Mouse (Mus musculus) G1E (cell line): ENCODE measurements around the gene Trex1.

Source experiments
- CTCF ChIP-seq: IDR thresholded peaks from 2 replicates; pipeline ENCODE4 v1.5.1; 2012; ENCODE audit warnings: low read depth, low read length, inconsistent platforms, mixed read lengths
- GATA1 ChIP-seq: IDR thresholded peaks from 2 replicates; pipeline ENCODE4 v1.6.1; 2012; ENCODE audit warnings: borderline replicate concordance, low read length, inconsistent platforms, mixed read lengths
- GATA2 ChIP-seq: IDR thresholded peaks from 2 replicates; pipeline ENCODE4 v1.6.1; 2012; ENCODE audit warnings: low read depth, low read length, inconsistent platforms, borderline replicate concordance
- POLR2AphosphoS5 ChIP-seq: IDR thresholded peaks from 2 replicates; pipeline ENCODE4 v1.6.1; 2012; ENCODE audit warnings: low read depth, low read length, inconsistent platforms; ENCODE audit not compliant: insufficient replicate concordance
- TAL1 ChIP-seq: conservative IDR thresholded peaks from 2 replicates; pipeline ENCODE4 v1.6.1; 2012; ENCODE audit warnings: low read depth, low read length, inconsistent platforms, mixed read lengths

DNA sequence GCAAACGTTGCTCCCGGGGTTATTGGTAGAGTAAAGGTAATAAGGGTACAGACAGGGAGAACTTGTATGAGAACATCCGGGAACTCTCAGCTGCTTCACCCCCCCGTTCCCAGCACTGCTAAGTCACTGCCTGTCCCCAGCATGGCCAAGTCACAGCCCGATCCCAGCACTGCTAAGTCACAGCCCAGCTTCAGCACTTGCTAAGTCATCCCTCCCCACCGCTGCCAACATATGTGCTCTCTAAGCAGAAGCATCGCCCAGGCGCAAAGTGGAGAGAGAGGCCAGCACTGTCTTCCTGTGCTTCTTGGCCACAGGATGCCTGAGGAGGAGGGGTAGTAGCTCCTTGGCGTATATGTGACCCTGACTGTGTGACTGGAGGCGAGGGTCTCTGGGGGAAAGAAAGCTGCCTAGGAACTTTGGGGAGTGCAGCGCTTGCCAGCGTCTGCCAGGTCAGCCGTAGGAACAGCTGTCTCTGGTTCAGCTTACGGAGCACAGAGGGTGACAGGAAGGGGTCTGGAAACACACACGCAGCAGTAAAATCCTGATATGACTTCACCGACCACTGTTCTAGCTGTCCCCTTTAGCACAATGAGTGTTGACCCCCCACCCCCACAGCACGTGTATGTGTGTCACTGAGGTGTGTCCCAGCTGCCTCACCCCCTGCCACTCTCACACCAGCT is 49.8 kb downstream of the Trex1 start:
- TF ChIP-seq TAL1: no peak
- no peak for TF ChIP-seq CTCF
- TF ChIP-seq GATA1: no peak
- TF ChIP-seq POLR2AphosphoS5: no peak
- TF ChIP-seq GATA2: no peak
